Mouse (Mus musculus) lung, postnatal 0 days (tissue): Measurements from ENCODE around the gene Cdh13. TPM values are rescaled to one million over a fixed set of nuclear protein-coding genes. Genes with fewer than 3 reads are reported as not detected.
A peak's percentile ranks its signal among the peaks of the same experiment; 100 is the strongest.

Source experiments
- ATAC-seq: fragments of 200-750 bp; cut with Nextera tagmentation; 2 replicates; pipeline ENCODE4 v1.8.0; 2017; ENCODE audit warnings: moderate library complexity
- DNase-seq: peaks from one replicate; pipeline ENCODE4 v3.0.0-alpha.2; 2016; ENCODE audit warnings: low spot score
- H3K27ac ChIP-seq: fragments of 300-500 bp; sonication (generic); 2 replicates; pipeline ENCODE4 v1.5.1; 2014; ENCODE audit warnings: antibody characterized with exemption, mild to moderate bottlenecking, low read length, mixed read lengths
- H3K27me3 ChIP-seq: fragments of 300-500 bp; sonication (generic); replicated peaks from 2 replicates; pipeline ENCODE4 v1.6.1; 2014; ENCODE audit warnings: low read length, mixed read lengths; ENCODE audit not compliant: insufficient read depth
- H3K36me3 ChIP-seq: fragments of 300-500 bp; sonication (generic); 2 replicates; pipeline ENCODE4 v1.6.1; 2014; ENCODE audit warnings: low read length, mixed read lengths; ENCODE audit not compliant: insufficient read depth
- H3K4me1 ChIP-seq: fragments of 300-500 bp; sonication (generic); 2 replicates; pipeline ENCODE4 v1.6.1; 2014; ENCODE audit warnings: antibody characterized with exemption, low read depth, low read length, mixed read lengths; ENCODE audit not compliant: insufficient read depth
- H3K4me2 ChIP-seq: fragments of 300-500 bp; sonication (generic); replicated peaks from 2 replicates; pipeline ENCODE4 v1.6.1; 2014; ENCODE audit warnings: low read depth, mild to moderate bottlenecking, low read length, moderate library complexity, mixed read lengths
- H3K4me3 ChIP-seq: fragments of 300-500 bp; sonication (generic); 2 replicates; pipeline ENCODE4 v1.5.1; 2014; ENCODE audit warnings: low read depth, low read length
- H3K9ac ChIP-seq: fragments of 300-500 bp; sonication (generic); replicated peaks from 2 replicates; pipeline ENCODE4 v1.6.1; 2014; ENCODE audit warnings: low read depth, mild to moderate bottlenecking
- H3K9me3 ChIP-seq: fragments of 300-500 bp; sonication (generic); 2 replicates; pipeline ENCODE4 v1.6.1; 2016; ENCODE audit warnings: low read length, mixed read lengths
- CTCF ChIP-seq: IDR thresholded peaks from 2 replicates; pipeline ENCODE4 v1.5.1; 2016; ENCODE audit warnings: antibody characterized with exemption, mild to moderate bottlenecking
- EP300 ChIP-seq: IDR thresholded peaks from 2 replicates; pipeline ENCODE4 v1.6.1; 2016; ENCODE audit warnings: antibody characterized with exemption, mild to moderate bottlenecking, control low read depth
- WGBS: fragments of 180-500 bp; shearing (Covaris S2); extraction: QIAGEN DNeasy Blood & Tissue Kit; methylation state at CpG from one replicate; pipeline ENCODE4 v1.1.7; 2014; 5-methylcytosine and 5-hydroxymethylcytosine counted together
- polyA plus RNA-seq: library from polyadenylated mRNA; unstranded; fragments of >200 nt; fragmentation: Nextera tagmentation; extraction: Ambion mirVana; gene quantifications from 2 replicates; pipeline ENCODE4 v1.2.1, GENCODE M21; 2015

Cdh13 gene
- polyA plus RNA-seq, 1 experiment from 2014 or later, result 8.6 TPM

GRCm38 (mm10) chr8:118263117-118263516, 20.4 kb upstream of the Cdh13 start:
- 48% methylated on average over 4 of the region's 4 CpGs for WGBS

GRCm38 (mm10) chr8:118270751-118271402, 12.7 kb upstream of the Cdh13 start:
- Histone ChIP-seq H3K4me2 (no peak overlapping the region), H3K9me3 (no peaks in the 10 kb centered on the region), H3K36me3 (no peaks in the 10 kb centered on the region), H3K4me1 (no peaks in the 10 kb centered on the region), H3K27me3 (no peaks in the 10 kb centered on the region), H3K9ac (no peak overlapping the region), H3K27ac (no peak overlapping the region), H3K4me3 (no peak overlapping the region)
- peak; percentile 28 for DNase-seq
- WGBS, result 36% methylated on average over 7 of the region's 7 CpGs
- TF ChIP-seq CTCF, result no peak
- TF ChIP-seq EP300, result no peak
- ATAC-seq, result peak; percentile 26; the same call in 1 of the 2 replicates

More at GRCm38 (mm10) chr8:118263117-118263516, 20.4 kb upstream of the Cdh13 start:
- no peaks in the 10 kb centered on the region for H3K9me3 ChIP-seq
- no peak overlapping the region for H3K4me3 ChIP-seq
- H3K9ac ChIP-seq, result no peak overlapping the region
- no peak overlapping the region for H3K27ac ChIP-seq
- ATAC-seq (no peak), DNase-seq (no peak)
- no peaks in the 10 kb centered on the region for H3K36me3 ChIP-seq
- no peak overlapping the region for H3K4me2 ChIP-seq
- H3K4me1 ChIP-seq, result no peaks in the 10 kb centered on the region
- H3K27me3 ChIP-seq, result no peaks in the 10 kb centered on the region
- TF ChIP-seq CTCF, result no peak

GRCm38 (mm10) chr8:118272493-118272892, 11.0 kb upstream of the Cdh13 start:
- DNase-seq, result no peak
- Histone ChIP-seq H3K27me3 (no peaks in the 10 kb centered on the region), H3K4me2 (no peak overlapping the region), H3K27ac (no peak overlapping the region), H3K36me3 (no peaks in the 10 kb centered on the region), H3K9ac (no peak overlapping the region), H3K4me1 (no peaks in the 10 kb centered on the region), H3K4me3 (no peak overlapping the region), H3K9me3 (no peaks in the 10 kb centered on the region)
- TF ChIP-seq EP300 (no peak), CTCF (no peak)
- 65% methylated on average over 1 of the region's 1 CpGs for WGBS
- ATAC-seq, result no peak

- Histone ChIP-seq H3K36me3 (no peaks in the 10 kb centered on the region), H3K4me1 (no peaks in the 10 kb centered on the region), H3K9me3 (no peaks in the 10 kb centered on the region), H3K4me3 (no peak overlapping the region), H3K27ac (no peak overlapping the region), H3K4me2 (no peak overlapping the region), H3K27me3 (no peaks in the 10 kb centered on the region), H3K9ac (no peak overlapping the region)
- 65% methylated on average over 9 of the region's 9 CpGs for WGBS
- DNase-seq (no peak), ATAC-seq (no peak)
- TF ChIP-seq CTCF (no peak), EP300 (no peak)
Measured at GRCm38 (mm10) chr8:118274243-118274642, 9.3 kb upstream of the Cdh13 start.

- no peaks in the 10 kb centered on the region for H3K4me1 ChIP-seq
- H3K27ac ChIP-seq, result no peak overlapping the region
- ATAC-seq, result peak; percentile 44; the same call in 1 of the 2 replicates
- no peaks in the 10 kb centered on the region for H3K9me3 ChIP-seq
- DNase-seq, result peak; percentile 62
- H3K36me3 ChIP-seq, result no peaks in the 10 kb centered on the region
- H3K9ac ChIP-seq, result no peak overlapping the region
- 3% methylated on average over 4 of the region's 4 CpGs for WGBS
- no peaks in the 10 kb centered on the region for H3K27me3 ChIP-seq
- H3K4me2 ChIP-seq, result no peak overlapping the region
- TF ChIP-seq CTCF (peak; percentile 92), EP300 (no peak)
- no peak overlapping the region for H3K4me3 ChIP-seq
Measured at GRCm38 (mm10) chr8:118274688-118275087, 8.8 kb upstream of the Cdh13 start.

GRCm38 (mm10) chr8:118284112-118285029, 838 bp downstream of the Cdh13 start:
- H3K4me3 ChIP-seq, result peak overlapping the region; percentile 36
- H3K9ac ChIP-seq, result no peak overlapping the region
- H3K4me1 ChIP-seq, result 0 out of 2 replicates have a peak, but pooled peaks cover 3% of the 10 kb centered on the region
- TF ChIP-seq CTCF (no peak), EP300 (no peak)
- ATAC-seq (no peak), DNase-seq (peak; percentile 12)
- 3% methylated on average over 38 of the region's 46 CpGs for WGBS
- H3K27ac ChIP-seq, result no peak overlapping the region
- peak overlapping the region; percentile 68 for H3K4me2 ChIP-seq
- H3K27me3 ChIP-seq, result peaks cover 22% of the 10 kb centered on the region; the same call in 1 of the 2 replicates
- H3K36me3 ChIP-seq, result no peaks in the 10 kb centered on the region
- H3K9me3 ChIP-seq, result no peaks in the 10 kb centered on the region
